Mouse (Mus musculus) T-cell, adult 2 months (primary cell): ENCODE data around the gene Med27.

Source experiments
- DNase-seq: peaks from one replicate; pipeline ENCODE4 v3.0.0; 2022; ENCODE audit warnings: low spot score

The Med27 gene

DNA sequence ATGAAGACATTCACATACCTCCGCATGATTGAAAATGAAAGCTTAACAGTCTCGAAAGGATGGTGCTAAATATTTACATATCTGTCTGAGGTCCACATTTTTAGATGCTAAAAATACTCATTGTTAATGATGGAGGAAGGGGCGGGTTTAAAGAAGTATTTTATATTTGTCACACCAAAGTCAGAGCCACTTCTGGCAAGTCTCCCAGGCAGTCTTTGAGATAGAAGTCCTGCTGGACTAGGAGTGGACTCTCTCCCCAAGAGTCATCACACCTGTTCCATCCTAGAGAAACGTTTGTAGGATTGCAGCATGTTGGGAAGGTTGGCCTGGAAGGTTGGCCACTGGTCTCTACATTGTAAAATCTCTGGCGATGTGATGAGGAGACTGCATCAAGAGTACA, 90.5 kb downstream of the Med27 start:
- DNase-seq = no peak

GRCm38 (mm10) chr2:29437861-29438529, 91.4 kb downstream of the Med27 start:
- no peak for DNase-seq

DNA sequence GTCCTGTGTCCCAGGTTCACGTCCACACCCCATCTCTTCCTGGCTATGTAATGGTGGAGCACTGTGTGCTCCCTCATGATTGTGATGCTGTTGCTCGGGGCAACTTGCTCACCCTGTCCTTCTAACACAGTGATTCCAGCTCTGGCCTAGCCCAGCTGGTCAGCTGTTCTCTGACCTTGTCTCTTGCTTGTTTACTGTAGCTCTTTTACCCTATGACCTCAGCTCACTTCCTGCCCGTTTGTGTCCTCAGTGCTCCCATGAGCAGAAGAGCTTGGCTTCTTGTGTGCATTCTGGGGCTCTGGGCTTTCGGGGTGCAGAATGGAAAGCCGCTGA, 91.9 kb downstream of the Med27 start:
- DNase-seq = no peak

GRCm38 (mm10) chr2:29438986-29439385, 92.4 kb downstream of the Med27 start:
- no peak for DNase-seq

DNA sequence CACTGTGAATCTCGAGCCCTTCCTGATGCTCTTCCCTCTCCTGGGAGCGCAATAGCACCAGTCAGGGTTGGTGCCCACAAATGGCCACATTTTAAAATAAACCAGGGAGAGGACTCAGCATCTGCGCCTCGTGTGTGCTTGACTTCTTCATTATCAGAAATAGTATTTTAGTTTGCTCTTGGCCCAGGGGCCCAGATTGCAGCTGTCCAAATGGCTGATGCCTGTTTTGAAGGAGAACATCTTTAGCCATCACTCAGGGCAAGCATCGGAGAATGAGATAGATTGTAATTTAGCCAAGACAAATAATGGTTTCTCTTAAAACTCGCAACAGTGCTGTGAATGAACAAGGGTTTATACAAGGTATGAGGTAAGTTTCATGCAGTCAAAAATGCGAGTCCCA, 92.8 kb downstream of the Med27 start:
- no peak for DNase-seq

DNA sequence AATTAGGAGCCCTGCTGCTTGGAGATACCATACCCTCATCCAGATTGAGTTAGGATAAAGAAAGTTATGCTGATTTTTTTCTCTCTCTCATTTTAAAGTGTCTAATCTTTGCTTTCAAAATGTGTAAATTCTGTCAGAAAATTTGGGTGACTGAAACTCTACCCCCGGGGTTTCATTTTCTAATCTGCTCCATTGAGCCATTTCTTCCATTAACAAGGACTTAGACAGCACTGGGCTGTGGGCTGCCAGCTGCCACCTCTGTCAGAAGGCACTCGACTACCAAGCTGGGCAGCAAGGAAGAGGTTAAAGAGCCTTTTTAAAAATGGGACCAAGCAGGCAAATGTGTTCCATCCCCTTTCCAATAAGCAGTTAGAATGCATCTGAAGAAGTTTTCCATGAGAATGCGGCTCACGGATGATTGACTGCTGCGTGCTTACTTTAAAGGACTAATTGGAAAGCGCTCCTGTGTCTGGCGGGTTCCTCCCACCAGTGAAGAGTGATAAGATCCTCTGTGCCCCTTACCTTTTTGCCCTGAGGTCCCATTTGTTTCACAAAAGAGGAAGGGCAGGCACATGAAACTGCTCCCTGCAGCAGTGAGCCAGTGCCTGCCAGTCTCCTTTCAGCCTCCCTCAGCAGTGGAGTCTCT, 93.4 kb downstream of the Med27 start:
- DNase-seq = no peak

GRCm38 (mm10) chr2:29442275-29442674, 95.7 kb downstream of the Med27 start:
- DNase-seq = no peak

DNA sequence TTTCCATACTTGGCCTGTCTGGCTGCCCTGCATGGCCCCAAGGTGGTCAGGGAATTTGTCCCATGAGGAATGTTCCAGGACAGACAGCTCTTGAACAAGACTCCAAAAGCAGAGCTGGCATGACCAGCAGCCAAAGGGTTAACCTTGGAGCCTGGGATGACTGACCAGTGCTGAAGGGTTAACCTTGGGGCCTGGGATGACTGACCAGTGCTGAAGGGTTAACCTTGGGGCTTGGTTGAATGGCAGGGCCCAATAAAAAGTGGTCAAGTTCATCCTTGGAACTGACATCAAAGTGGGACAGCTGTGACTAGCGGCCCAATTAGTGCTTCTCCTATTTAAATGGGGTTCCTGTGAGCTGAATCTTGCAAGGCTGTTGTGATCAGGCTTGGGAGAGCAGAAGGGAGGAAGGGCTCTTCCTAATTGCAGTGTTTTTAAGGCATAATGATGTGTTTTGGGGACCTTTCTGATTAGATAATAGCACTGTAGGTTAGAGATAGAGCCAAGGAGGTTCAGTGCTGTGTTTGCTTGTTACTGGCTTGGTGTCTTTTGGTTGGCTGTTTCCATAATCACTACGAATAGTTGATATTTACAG, 97.1 kb downstream of the Med27 start:
- no peak for DNase-seq

GRCm38 (mm10) chr2:29448476-29449002, 101.9 kb downstream of the Med27 start:
- no peak for DNase-seq

DNA sequence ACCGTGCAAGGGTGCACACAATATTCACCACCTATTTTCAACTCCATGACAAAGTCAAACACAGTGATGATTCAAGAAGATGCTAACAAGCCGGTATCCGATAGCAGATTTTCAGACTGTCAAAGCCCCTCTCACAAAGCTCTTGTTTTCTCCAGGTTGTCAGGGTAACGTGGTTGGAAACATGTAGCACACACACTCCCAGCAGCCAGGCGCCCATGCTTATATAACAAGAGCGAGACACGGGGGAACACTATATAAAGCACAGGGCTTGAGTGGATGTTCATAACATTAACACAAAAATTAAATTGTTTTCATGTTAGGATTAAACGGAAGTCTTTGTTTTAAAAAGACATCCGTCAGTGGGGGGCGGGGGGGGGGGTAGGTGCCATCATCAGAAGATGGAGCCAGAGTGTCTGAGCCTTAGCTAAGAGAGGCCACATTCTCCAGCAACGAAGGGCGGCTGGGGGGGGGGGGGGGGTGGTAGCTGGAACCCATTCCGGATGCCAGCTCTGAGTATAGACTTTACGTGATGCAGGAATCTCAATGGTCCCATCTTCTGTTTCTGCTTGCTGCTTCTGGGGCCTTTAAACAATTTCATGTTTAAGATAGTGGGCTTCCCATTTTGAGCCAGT, 104.9 kb downstream of the Med27 start:
- no peak for DNase-seq

DNA sequence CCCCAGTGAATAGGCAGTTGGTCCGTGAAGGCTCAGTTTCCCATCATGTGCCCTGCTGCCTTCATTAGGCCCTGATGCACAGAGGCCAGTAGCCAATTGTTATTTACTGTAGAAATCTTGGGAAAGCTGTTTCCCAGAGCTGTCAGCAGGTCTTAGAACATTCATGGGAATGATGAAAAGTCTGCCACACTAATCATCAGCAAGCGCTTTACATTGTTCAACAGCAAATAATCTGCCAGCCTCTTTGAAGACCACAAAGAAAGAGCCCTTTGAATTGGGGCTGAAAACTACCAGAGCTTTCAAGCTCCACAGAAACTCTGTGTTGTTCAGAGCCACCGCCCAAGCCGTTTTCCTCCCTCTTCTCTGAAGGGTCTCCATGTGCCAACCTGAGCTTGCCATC, 106.8 kb downstream of the Med27 start:
- DNase-seq = no peak

- DNase-seq = no peak
These were observed 110.2 kb downstream of the Med27 start for GRCm38 (mm10) chr2:29456631-29457320.

- no peak for DNase-seq
These were observed 111.1 kb downstream of the Med27 start for GRCm38 (mm10) chr2:29457677-29458076.

DNA sequence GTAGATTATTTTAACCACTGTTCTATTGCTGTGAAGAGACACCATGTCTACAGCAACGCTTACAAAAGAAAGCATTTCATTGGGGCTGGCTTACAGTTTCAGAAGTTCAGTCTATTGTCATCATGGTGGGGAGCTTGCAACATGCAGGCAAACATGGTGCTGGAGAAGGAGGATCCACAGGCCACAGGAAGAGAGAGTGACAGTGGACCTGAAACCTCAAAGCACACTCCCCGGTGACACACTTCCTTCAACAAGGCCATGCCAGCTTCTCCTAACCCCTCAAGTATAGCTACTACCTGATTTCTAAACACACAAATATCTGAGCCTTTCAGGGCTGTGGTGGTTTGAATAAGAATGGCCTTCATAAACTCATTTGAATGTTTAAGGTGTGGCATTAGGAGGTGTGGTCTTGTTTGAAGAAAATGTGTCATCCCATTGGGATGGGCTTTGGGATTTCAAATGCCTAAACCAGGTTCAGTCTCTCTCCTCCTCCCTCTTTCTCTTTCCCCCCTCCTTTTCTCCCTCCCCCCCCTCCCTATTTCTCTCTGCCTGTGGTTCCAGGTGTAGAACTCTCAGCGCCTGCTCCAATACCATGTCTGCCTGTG, 111.8 kb downstream of the Med27 start:
- DNase-seq = no peak

DNA sequence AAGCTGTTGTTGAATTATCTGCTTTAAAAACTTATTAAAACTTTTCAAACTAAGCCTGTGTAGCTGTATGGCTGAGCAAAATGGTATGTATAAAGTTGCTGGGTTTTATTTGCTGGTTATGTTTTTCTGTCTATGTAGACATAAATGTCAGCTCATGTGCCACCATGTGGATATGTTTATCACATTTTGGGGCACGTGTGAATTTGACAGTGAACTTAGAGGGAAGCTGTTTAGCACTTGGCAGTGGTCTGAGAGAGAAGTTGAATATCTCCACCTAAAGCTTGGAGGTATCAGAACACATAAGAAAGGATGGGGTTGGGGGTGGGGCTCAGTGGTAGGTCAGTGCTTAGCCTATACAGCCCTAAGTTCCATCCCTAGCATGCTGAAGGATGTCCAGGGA, 113.0 kb downstream of the Med27 start:
- no peak for DNase-seq

GRCm38 (mm10) chr2:29461841-29462240, 115.2 kb downstream of the Med27 start:
- no peak for DNase-seq

GRCm38 (mm10) chr2:29463039-29463585, 116.5 kb downstream of the Med27 start:
- DNase-seq = no peak

GRCm38 (mm10) chr2:29464851-29465648, 118.4 kb downstream of the Med27 start:
- no peak for DNase-seq

GRCm38 (mm10) chr2:29465649-29466137, 119.1 kb downstream of the Med27 start:
- no peak for DNase-seq

DNA sequence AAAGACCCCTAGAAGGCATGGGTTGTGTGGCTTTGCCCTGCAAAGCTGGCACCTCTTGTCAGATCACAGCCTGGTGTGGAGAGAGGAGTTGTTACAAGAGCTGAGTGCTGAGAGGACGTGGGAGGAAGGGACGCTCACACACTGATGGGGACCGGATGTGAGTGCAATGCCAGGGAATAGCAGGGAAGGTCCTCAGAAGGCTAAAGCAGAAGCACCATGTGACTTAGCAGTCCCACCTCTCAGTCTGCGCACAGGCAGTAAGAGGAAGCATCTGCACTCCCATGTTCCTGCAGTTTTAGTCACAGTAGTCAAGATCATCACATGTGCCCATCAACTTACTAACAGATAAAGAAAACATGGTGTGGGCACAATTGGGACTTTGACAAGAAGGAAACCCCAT, 119.8 kb downstream of the Med27 start:
- DNase-seq = no peak

DNA sequence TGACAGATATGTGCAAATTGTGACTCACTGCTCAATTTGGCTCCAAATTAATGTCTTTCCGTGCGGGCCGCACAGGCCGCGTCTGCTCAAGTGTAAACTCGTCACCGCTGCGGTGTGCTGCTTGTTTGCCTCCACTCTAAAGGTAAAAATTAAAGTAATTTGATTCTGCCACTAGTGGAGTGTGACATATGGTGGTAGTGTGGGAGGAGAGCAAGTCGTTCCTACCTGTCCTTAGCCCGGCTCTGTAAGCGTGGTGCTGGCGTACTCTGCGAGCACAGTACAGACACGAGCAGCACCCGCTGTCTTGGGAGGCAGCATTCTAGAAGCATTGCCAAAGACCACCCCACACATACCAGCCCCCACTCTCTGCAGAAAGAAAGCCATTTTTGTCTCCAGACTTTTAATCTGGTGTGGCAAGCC, 121.9 kb downstream of the Med27 start:
- no peak for DNase-seq
